Mouse (Mus musculus): Measurements from ENCODE around the gene Ccnl2. TPM values are rescaled to one million over a fixed set of nuclear protein-coding genes. Genes with fewer than 3 reads are reported as not detected.

Ccnl2 gene
- polyA plus RNA-seq (2015; fragmentation: Illumina TruSeq; extraction: RNeasy Lipid Tissue Mini Kit (QIAGEN cat#74804); ENCODE audit: insufficient read depth, low read depth, low replicate concordance) = 114 TPM

DNA sequence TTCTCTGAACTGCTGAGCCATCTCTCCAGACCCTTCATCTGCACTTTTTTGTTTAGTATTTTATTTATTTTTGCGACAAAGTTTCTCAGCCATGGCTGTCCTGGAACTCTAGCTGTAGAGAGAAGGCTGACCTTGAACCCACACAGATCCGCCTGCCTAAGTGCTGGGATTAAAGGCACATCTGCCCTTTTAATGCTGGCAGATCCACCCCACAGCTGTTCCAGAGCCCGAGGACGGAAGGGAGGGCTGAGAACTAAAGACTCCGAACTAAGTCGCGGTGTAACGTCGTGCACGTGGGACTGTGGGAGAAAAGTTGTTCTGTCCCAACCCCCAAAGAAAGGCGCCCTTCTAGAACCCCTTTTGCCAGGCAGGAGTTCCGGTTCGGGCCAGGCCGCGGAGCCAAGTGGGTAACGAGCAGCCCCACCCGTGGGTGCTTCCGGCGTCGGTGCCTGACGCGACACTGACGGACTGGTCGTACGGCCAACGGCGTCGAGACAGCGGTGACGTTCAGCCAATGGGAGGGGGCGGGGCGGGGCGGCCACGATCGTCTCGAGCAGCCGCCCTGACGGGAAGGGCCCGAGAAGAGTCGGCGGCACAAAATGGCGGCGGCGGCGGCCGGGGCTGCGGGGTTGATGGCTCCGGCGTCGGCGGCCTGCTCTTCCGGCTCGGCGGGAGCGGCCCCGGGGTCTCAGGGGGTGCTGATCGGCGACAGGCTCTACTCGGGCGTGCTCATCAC lies at the start of gene Ccnl2:
Gene Ccnl2 (plus strand): TSS at position 561 of the 736 bp plus-strand sequence.

DNA sequence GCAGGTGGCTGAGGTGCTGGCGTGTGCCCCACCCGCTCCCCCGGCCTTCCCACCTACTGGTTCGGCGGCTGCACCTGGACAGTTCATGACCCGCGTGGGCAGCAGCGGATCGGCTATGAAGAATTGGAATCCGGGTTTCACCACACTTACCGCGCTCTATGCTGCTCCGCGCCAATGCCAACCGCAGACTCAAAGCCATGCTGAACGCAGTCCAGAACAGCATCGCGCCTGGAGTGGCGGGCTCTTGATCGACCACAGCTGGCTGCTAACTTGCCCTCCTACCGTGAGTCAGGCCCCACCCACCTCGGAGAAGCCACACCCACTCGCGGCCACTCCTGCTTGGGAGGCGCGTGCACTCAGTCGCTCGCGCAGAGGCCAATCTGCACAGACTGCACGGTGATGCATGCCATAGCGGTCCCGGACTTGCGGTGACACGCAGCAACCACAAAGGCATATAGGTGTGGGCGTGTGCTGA lies 38.0 kb upstream of the Ccnl2 start, which contains the start of gene Vwa1:
Gene Vwa1 (minus strand): TSS at position 419 of the 475 bp plus-strand sequence.

DNA sequence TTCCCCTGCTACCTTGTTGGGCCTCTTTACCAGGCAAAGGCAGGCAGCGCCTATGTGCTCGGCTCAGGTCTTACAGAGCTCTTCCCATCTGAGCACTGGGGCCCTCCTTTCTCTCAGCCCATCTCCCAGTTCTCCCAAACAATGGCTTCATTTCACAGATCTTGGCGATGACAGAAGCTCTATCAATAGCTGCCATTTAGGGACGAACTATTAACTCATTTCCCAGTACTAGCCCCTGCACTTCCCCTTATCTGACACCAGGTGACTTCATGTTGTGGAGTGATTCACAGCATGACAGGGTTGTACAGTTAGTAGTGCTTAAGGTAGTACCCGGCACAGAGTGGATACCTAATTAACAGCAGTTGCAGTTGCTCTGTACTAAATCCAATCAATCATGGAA lies 26.5 kb upstream of the Ccnl2 start, which contains the start of gene Tmem88b:
Gene Tmem88b (minus strand): TSS at position 56 of the 400 bp plus-strand sequence.

DNA sequence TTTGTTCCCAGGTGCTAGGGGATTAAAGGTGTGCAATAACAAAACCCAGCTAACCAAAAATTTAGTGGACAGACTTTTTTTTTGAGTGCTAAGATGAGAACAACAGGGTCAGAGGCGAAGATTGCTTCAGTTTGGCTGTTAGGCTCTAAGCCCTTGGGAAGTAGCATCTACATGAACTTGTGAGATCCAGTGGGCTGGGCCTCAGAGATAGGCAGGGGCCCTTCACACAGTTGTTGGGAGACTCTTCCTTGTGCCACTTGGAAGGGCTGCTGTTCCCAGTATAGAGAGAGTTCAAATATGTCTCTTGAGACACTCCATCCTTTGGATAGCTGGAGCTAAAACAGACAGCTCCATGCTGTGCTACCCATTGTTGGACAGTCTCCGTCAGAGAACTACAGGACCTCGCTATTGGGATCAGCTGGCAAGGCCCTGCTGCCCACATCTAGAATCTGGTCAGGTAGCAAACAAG lies 22.2 kb upstream of the Ccnl2 start, which contains the start of gene Ankrd65:
Gene Ankrd65 (plus strand): TSS at position 419 of the 469 bp plus-strand sequence.

GRCm38 (mm10) chr4:155802741-155803339 lies 9.4 kb upstream of the Ccnl2 start, which contains the start of gene Mrpl20:
Mrpl20 (plus strand) TSS chr4:155802878.

GRCm38 (mm10) chr4:155831205-155831766 lies 19.0 kb downstream of the Ccnl2 start, which contains the start of gene Aurkaip1:
Aurkaip1 (plus strand) TSS chr4:155831272.

GRCm38 (mm10) chr4:155839483-155839910 lies 27.2 kb downstream of the Ccnl2 start, which contains the start of gene Mxra8:
Mxra8 (plus strand) TSS chr4:155839680.

GRCm38 (mm10) chr4:155846871-155847578 lies 34.7 kb downstream of the Ccnl2 start, which contains the start of gene Dvl1:
Dvl1 (plus strand) TSS chr4:155847402.

GRCm38 (mm10) chr4:155863001-155863400 lies 50.7 kb downstream of the Ccnl2 start, which contains the start of gene Tas1r3:
Tas1r3 (minus strand) TSS chr4:155863362.

GRCm38 (mm10) chr4:155869317-155870033 lies 57.2 kb downstream of the Ccnl2 start, which contains the start of the genes Cptp and Ints11:
Cptp (minus strand) TSS chr4:155869440.
Ints11 (plus strand) TSS chr4:155869546.

Other genes with a start within 250 kb of the Ccnl2 start
- gene Slc35e2, start 211.1 kb upstream of the Ccnl2 start, polyA plus RNA-seq (2015; fragmentation: Illumina TruSeq; extraction: RNeasy Lipid Tissue Mini Kit (QIAGEN cat#74804); ENCODE audit: insufficient read depth, low read depth, low replicate concordance) = 2.6 TPM
- 36.0 TPM for gene Cdk11b, start 187.6 kb upstream of the Ccnl2 start, polyA plus RNA-seq (2015; fragmentation: Illumina TruSeq; extraction: RNeasy Lipid Tissue Mini Kit (QIAGEN cat#74804); ENCODE audit: insufficient read depth, low read depth, low replicate concordance)
- gene Gm10563, start 167.1 kb upstream of the Ccnl2 start, polyA plus RNA-seq (2015; fragmentation: Illumina TruSeq; extraction: RNeasy Lipid Tissue Mini Kit (QIAGEN cat#74804); ENCODE audit: insufficient read depth, low read depth, low replicate concordance) = not detected
- 10.6 TPM for gene Mmp23, start 159.1 kb upstream of the Ccnl2 start, polyA plus RNA-seq (2015; fragmentation: Illumina TruSeq; extraction: RNeasy Lipid Tissue Mini Kit (QIAGEN cat#74804); ENCODE audit: insufficient read depth, low read depth, low replicate concordance)
- gene Mib2, start 143.3 kb upstream of the Ccnl2 start, polyA plus RNA-seq (2015; fragmentation: Illumina TruSeq; extraction: RNeasy Lipid Tissue Mini Kit (QIAGEN cat#74804); ENCODE audit: insufficient read depth, low read depth, low replicate concordance) = 17.5 TPM
- gene Fndc10, start 118.1 kb upstream of the Ccnl2 start, polyA plus RNA-seq (2015; fragmentation: Illumina TruSeq; extraction: RNeasy Lipid Tissue Mini Kit (QIAGEN cat#74804); ENCODE audit: insufficient read depth, low read depth, low replicate concordance) = 3.8 TPM
- gene Ssu72, start 107.7 kb upstream of the Ccnl2 start, polyA plus RNA-seq (2015; fragmentation: Illumina TruSeq; extraction: RNeasy Lipid Tissue Mini Kit (QIAGEN cat#74804); ENCODE audit: insufficient read depth, low read depth, low replicate concordance) = 15.1 TPM
- gene Tmem240, start 77.7 kb upstream of the Ccnl2 start, polyA plus RNA-seq (2015; fragmentation: Illumina TruSeq; extraction: RNeasy Lipid Tissue Mini Kit (QIAGEN cat#74804); ENCODE audit: insufficient read depth, low read depth, low replicate concordance) = 0.18 TPM
- 21.6 TPM for gene Atad3a, start 51.4 kb upstream of the Ccnl2 start, polyA plus RNA-seq (2015; fragmentation: Illumina TruSeq; extraction: RNeasy Lipid Tissue Mini Kit (QIAGEN cat#74804); ENCODE audit: insufficient read depth, low read depth, low replicate concordance)
- 6.9 TPM for gene Vwa1, start 37.8 kb upstream of the Ccnl2 start, polyA plus RNA-seq (2015; fragmentation: Illumina TruSeq; extraction: RNeasy Lipid Tissue Mini Kit (QIAGEN cat#74804); ENCODE audit: insufficient read depth, low read depth, low replicate concordance)
- 0.22 TPM for gene Tmem88b, start 26.6 kb upstream of the Ccnl2 start, polyA plus RNA-seq (2015; fragmentation: Illumina TruSeq; extraction: RNeasy Lipid Tissue Mini Kit (QIAGEN cat#74804); ENCODE audit: insufficient read depth, low read depth, low replicate concordance)
- gene Ankrd65, start 22.1 kb upstream of the Ccnl2 start, polyA plus RNA-seq (2015; fragmentation: Illumina TruSeq; extraction: RNeasy Lipid Tissue Mini Kit (QIAGEN cat#74804); ENCODE audit: insufficient read depth, low read depth, low replicate concordance) = not detected
- gene Mrpl20, start 9.6 kb upstream of the Ccnl2 start, polyA plus RNA-seq (2015; fragmentation: Illumina TruSeq; extraction: RNeasy Lipid Tissue Mini Kit (QIAGEN cat#74804); ENCODE audit: insufficient read depth, low read depth, low replicate concordance) = 43.6 TPM
- 38.2 TPM for gene Aurkaip1, start 18.8 kb downstream of the Ccnl2 start, polyA plus RNA-seq (2015; fragmentation: Illumina TruSeq; extraction: RNeasy Lipid Tissue Mini Kit (QIAGEN cat#74804); ENCODE audit: insufficient read depth, low read depth, low replicate concordance)
- 34.6 TPM for gene Mxra8, start 27.2 kb downstream of the Ccnl2 start, polyA plus RNA-seq (2015; fragmentation: Illumina TruSeq; extraction: RNeasy Lipid Tissue Mini Kit (QIAGEN cat#74804); ENCODE audit: insufficient read depth, low read depth, low replicate concordance)
- gene Dvl1, start 34.9 kb downstream of the Ccnl2 start, polyA plus RNA-seq (2015; fragmentation: Illumina TruSeq; extraction: RNeasy Lipid Tissue Mini Kit (QIAGEN cat#74804); ENCODE audit: insufficient read depth, low read depth, low replicate concordance) = 37.5 TPM
- gene Tas1r3, start 50.9 kb downstream of the Ccnl2 start, polyA plus RNA-seq (2015; fragmentation: Illumina TruSeq; extraction: RNeasy Lipid Tissue Mini Kit (QIAGEN cat#74804); ENCODE audit: insufficient read depth, low read depth, low replicate concordance) = not detected
- 2.7 TPM for gene Cptp, start 57.0 kb downstream of the Ccnl2 start, polyA plus RNA-seq (2015; fragmentation: Illumina TruSeq; extraction: RNeasy Lipid Tissue Mini Kit (QIAGEN cat#74804); ENCODE audit: insufficient read depth, low read depth, low replicate concordance)
- 4.5 TPM for gene Ints11, start 57.1 kb downstream of the Ccnl2 start, polyA plus RNA-seq (2015; fragmentation: Illumina TruSeq; extraction: RNeasy Lipid Tissue Mini Kit (QIAGEN cat#74804); ENCODE audit: insufficient read depth, low read depth, low replicate concordance)
- 6.6 TPM for gene Pusl1, start 79.3 kb downstream of the Ccnl2 start, polyA plus RNA-seq (2015; fragmentation: Illumina TruSeq; extraction: RNeasy Lipid Tissue Mini Kit (QIAGEN cat#74804); ENCODE audit: insufficient read depth, low read depth, low replicate concordance)
- gene Acap3, start 79.3 kb downstream of the Ccnl2 start, polyA plus RNA-seq (2015; fragmentation: Illumina TruSeq; extraction: RNeasy Lipid Tissue Mini Kit (QIAGEN cat#74804); ENCODE audit: insufficient read depth, low read depth, low replicate concordance) = 3.7 TPM
- gene Ube2j2, start 131.3 kb downstream of the Ccnl2 start, polyA plus RNA-seq (2015; fragmentation: Illumina TruSeq; extraction: RNeasy Lipid Tissue Mini Kit (QIAGEN cat#74804); ENCODE audit: insufficient read depth, low read depth, low replicate concordance) = 15.4 TPM
- gene C1qtnf12, start 149.8 kb downstream of the Ccnl2 start, polyA plus RNA-seq (2015; fragmentation: Illumina TruSeq; extraction: RNeasy Lipid Tissue Mini Kit (QIAGEN cat#74804); ENCODE audit: insufficient read depth, low read depth, low replicate concordance) = 15.8 TPM
- 1.6 TPM for gene B3galt6, start 180.2 kb downstream of the Ccnl2 start, polyA plus RNA-seq (2015; fragmentation: Illumina TruSeq; extraction: RNeasy Lipid Tissue Mini Kit (QIAGEN cat#74804); ENCODE audit: insufficient read depth, low read depth, low replicate concordance)
- 42.9 TPM for gene Sdf4, start 180.4 kb downstream of the Ccnl2 start, polyA plus RNA-seq (2015; fragmentation: Illumina TruSeq; extraction: RNeasy Lipid Tissue Mini Kit (QIAGEN cat#74804); ENCODE audit: insufficient read depth, low read depth, low replicate concordance)
- not detected for gene Tnfrsf4, start 201.4 kb downstream of the Ccnl2 start, polyA plus RNA-seq (2015; fragmentation: Illumina TruSeq; extraction: RNeasy Lipid Tissue Mini Kit (QIAGEN cat#74804); ENCODE audit: insufficient read depth, low read depth, low replicate concordance)
- gene Tnfrsf18, start 213.7 kb downstream of the Ccnl2 start, polyA plus RNA-seq (2015; fragmentation: Illumina TruSeq; extraction: RNeasy Lipid Tissue Mini Kit (QIAGEN cat#74804); ENCODE audit: insufficient read depth, low read depth, low replicate concordance) = not detected
- gene Ttll10, start 246.9 kb downstream of the Ccnl2 start, polyA plus RNA-seq (2015; fragmentation: Illumina TruSeq; extraction: RNeasy Lipid Tissue Mini Kit (QIAGEN cat#74804); ENCODE audit: insufficient read depth, low read depth, low replicate concordance) = 5.0 TPM

All from pancreas, adult 10 weeks (tissue).